Mouse (Mus musculus) telencephalon, adult 2 months (tissue): ENCODE measurements around the gene Pacsin1.
"Not testable (repeated sequence)": the region's sequence is repeated elsewhere in the genome, so short reads cannot be mapped to it uniquely, and the experiment has no call there.

Source experiments
- DNase-seq: peaks from one replicate; pipeline ENCODE4 v3.0.0-alpha.2; 2011; ENCODE audit warnings: low read depth, low spot score

The Pacsin1 gene

GRCm38 (mm10) chr17:27635575-27635903 is 19.8 kb upstream of the Pacsin1 start:
- DNase-seq: not testable (repeated sequence)

GRCm38 (mm10) chr17:27636132-27637020 is 18.9 kb upstream of the Pacsin1 start, which contains the start of gene Rps10:
TSS of gene Rps10 (minus strand) at chr17:27636669.
- DNase-seq: no peak

GRCm38 (mm10) chr17:27637333-27637732 is 18.0 kb upstream of the Pacsin1 start:
- DNase-seq: no peak

GRCm38 (mm10) chr17:27638921-27639332 is 16.4 kb upstream of the Pacsin1 start:
- peak; percentile 93 for DNase-seq

- not testable (repeated sequence) for DNase-seq
Observed at GRCm38 (mm10) chr17:27639851-27640250, 15.5 kb upstream of the Pacsin1 start.

- DNase-seq: peak; percentile 88
Observed at GRCm38 (mm10) chr17:27642491-27643062, 12.7 kb upstream of the Pacsin1 start.

GRCm38 (mm10) chr17:27643101-27643500 is 12.2 kb upstream of the Pacsin1 start:
- DNase-seq: no peak

- no peak for DNase-seq
Observed at GRCm38 (mm10) chr17:27643756-27644155, 11.6 kb upstream of the Pacsin1 start.

- no peak for DNase-seq
Observed at GRCm38 (mm10) chr17:27644572-27644971, 10.7 kb upstream of the Pacsin1 start.

GRCm38 (mm10) chr17:27645807-27646206 is 9.5 kb upstream of the Pacsin1 start:
- no peak for DNase-seq

GRCm38 (mm10) chr17:27650160-27650559 is 5.1 kb upstream of the Pacsin1 start:
- DNase-seq: no peak

GRCm38 (mm10) chr17:27650586-27650985 is 4.7 kb upstream of the Pacsin1 start:
- no peak for DNase-seq

GRCm38 (mm10) chr17:27652046-27652790 is 3.1 kb upstream of the Pacsin1 start:
- no peak for DNase-seq

GRCm38 (mm10) chr17:27653253-27653959 is 1.9 kb upstream of the Pacsin1 start:
- no peak for DNase-seq

- no peak for DNase-seq
Observed at GRCm38 (mm10) chr17:27656011-27656399, 696 bp downstream of the Pacsin1 start.

GRCm38 (mm10) chr17:27656414-27656813 is 1.1 kb downstream of the Pacsin1 start:
- no peak for DNase-seq

- no peak for DNase-seq
Observed at GRCm38 (mm10) chr17:27657123-27657522, 1.8 kb downstream of the Pacsin1 start.

GRCm38 (mm10) chr17:27658767-27659166 is 3.5 kb downstream of the Pacsin1 start:
- DNase-seq: no peak

GRCm38 (mm10) chr17:27671720-27672119 is 16.4 kb downstream of the Pacsin1 start:
- no peak for DNase-seq

- peak; percentile 48 for DNase-seq
Observed at GRCm38 (mm10) chr17:27673945-27674344, 18.6 kb downstream of the Pacsin1 start.

- DNase-seq: no peak
Observed at GRCm38 (mm10) chr17:27675453-27675852, 20.1 kb downstream of the Pacsin1 start.

GRCm38 (mm10) chr17:27676270-27676669 is 21.0 kb downstream of the Pacsin1 start:
- no peak for DNase-seq
